Mouse (Mus musculus) CH12.LX (cell line): Measurements from ENCODE around the gene Tep1.

Source experiments
- CTCF ChIP-seq, 2 experiments: IDR thresholded peaks in 1 of 2; conservative IDR thresholded peaks in 1 of 2; 2 replicates each; pipeline ENCODE4 v1.5.1; 2011 to 2012; ENCODE audit warnings: low read depth in 2 of 2, low read length in 2 of 2, improper control_type of control experiment in 1 of 2, inconsistent platforms in 1 of 2, mild to moderate bottlenecking in 1 of 2, moderate library complexity in 1 of 2
- E2F4 ChIP-seq: IDR thresholded peaks from 2 replicates; pipeline ENCODE4 v1.6.1; 2011; ENCODE audit warnings: low read depth, low read length, improper control_type of control experiment; ENCODE audit not compliant: insufficient replicate concordance
- ELF1 ChIP-seq: IDR thresholded peaks from 2 replicates; pipeline ENCODE4 v1.6.1; 2014; ENCODE audit warnings: low read depth, mild to moderate bottlenecking, inconsistent platforms, low read length, improper control_type of control experiment
- EP300 ChIP-seq: IDR thresholded peaks from 2 replicates; pipeline ENCODE4 v1.6.1; 2011; ENCODE audit warnings: low read length, improper control_type of control experiment
- MAFK ChIP-seq: IDR thresholded peaks from 2 replicates; pipeline ENCODE4 v1.6.1; 2011; ENCODE audit warnings: low read length, improper control_type of control experiment; ENCODE audit not compliant: insufficient replicate concordance
- MXI1 ChIP-seq: IDR thresholded peaks from 2 replicates; pipeline ENCODE4 v1.6.1; 2011; ENCODE audit warnings: mild to moderate bottlenecking, low read depth, low read length, improper control_type of control experiment
- POLR2A ChIP-seq: IDR thresholded peaks from 2 replicates; pipeline ENCODE4 v1.6.1; 2011; ENCODE audit warnings: low read depth, mild to moderate bottlenecking, improper control_type of control experiment, low read length
- POLR2AphosphoS2 ChIP-seq: IDR thresholded peaks from 2 replicates; pipeline ENCODE4 v1.6.1; 2011; ENCODE audit warnings: low read depth, low read length, improper control_type of control experiment

DNA sequence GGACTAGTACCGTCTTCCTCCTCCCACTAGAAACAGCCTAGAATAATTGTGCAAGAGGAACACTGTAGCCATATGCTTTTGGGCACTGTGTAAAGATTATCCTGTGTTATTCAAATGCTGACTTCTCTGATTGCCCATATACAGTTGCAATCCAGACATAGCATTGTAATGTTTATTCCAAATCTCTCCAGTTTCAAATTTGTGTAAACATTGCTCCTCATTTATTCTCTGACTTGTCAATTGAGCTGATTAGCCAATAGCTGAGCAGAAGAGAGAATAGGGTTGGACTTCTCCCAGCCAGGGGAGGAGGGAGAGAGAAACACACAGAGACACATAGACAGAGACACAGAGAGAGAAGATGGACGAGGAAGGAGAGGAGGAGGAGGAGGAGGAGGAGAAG lies 35.9 kb downstream of the Tep1 start:
- TF ChIP-seq EP300 (no peak), E2F4 (no peak), MXI1 (no peak), ELF1 (no peak), POLR2A (no peak), MAFK (no peak), CTCF (conservative IDR thresholded peaks at IDR 0.05 in 1 of 2, IDR thresholded peaks at IDR 0.05 in 1 of 2; ENCODE audit: low read depth in 2 of 2, low read length in 2 of 2) (no peak), POLR2AphosphoS2 (no peak)
